Mouse (Mus musculus) MEL (cell line): ENCODE data around the gene Dnm2.

Source experiments
- CTCF ChIP-seq, 3 experiments: IDR thresholded peaks in 2 of 3; conservative IDR thresholded peaks in 1 of 3; 2 replicates each; pipeline ENCODE4 v1.5.1; 2011 to 2012; ENCODE audit warnings: low read length in 3 of 3, low read depth in 2 of 3, mild to moderate bottlenecking in 2 of 3, improper control_type of control experiment in 1 of 3, inconsistent platforms in 1 of 3, mixed read lengths in 1 of 3, moderate library complexity in 1 of 3; ENCODE audit not compliant: control insufficient read depth in 1 of 3, insufficient read depth in 1 of 3, poor library complexity in 1 of 3, severe bottlenecking in 1 of 3
- ETS1 ChIP-seq: IDR thresholded peaks from 2 replicates; pipeline ENCODE4 v1.6.1; 2012; ENCODE audit warnings: low read depth, mild to moderate bottlenecking, inconsistent platforms, low read length, improper control_type of control experiment, moderate library complexity
- KAT2A ChIP-seq: conservative IDR thresholded peaks from 2 replicates; pipeline ENCODE4 v1.6.1; 2012; ENCODE audit warnings: low read depth, low read length, improper control_type of control experiment, inconsistent platforms
- MYB ChIP-seq: IDR thresholded peaks from 2 replicates; pipeline ENCODE4 v1.6.1; 2011; ENCODE audit warnings: mild to moderate bottlenecking, low read depth, low read length, improper control_type of control experiment
- MYC ChIP-seq: IDR thresholded peaks from 2 replicates; pipeline ENCODE4 v1.6.1; 2011; ENCODE audit warnings: low read depth, mild to moderate bottlenecking, low read length, improper control_type of control experiment, moderate library complexity
- POLR2A ChIP-seq, 2 experiments: IDR thresholded peaks; 2 replicates each; pipeline ENCODE4 v1.6.1; 2011 to 2012; ENCODE audit warnings: low read length in 2 of 2, mild to moderate bottlenecking in 2 of 2, control low read depth in 1 of 2, improper control_type of control experiment in 1 of 2, low read depth in 1 of 2, moderate library complexity in 1 of 2; ENCODE audit not compliant: control insufficient read depth in 1 of 2, insufficient read depth in 1 of 2, poor library complexity in 1 of 2
- ZNF384 ChIP-seq: IDR thresholded peaks from 2 replicates; pipeline ENCODE4 v1.6.1; 2012; ENCODE audit warnings: low read depth, mild to moderate bottlenecking, inconsistent platforms, low read length, improper control_type of control experiment

DNA sequence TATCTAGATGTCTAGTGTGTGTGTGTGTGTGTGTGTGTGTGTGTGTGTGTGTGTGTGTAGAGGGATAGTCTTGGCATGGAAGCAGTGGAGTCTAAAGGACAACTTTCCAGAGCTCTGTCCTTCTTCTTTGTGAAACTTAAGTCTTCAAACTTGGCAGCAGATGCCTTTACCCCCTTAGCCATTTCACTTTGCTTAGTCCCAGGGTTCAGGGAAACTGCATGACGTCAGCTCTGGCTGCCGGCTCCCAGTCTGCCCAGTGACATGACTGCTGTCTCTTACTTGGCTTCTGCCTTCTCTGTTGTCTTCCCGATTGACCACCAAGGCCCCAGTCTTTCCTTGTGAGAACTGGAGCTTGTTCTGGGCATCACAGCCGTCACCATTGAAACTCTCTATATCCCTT is 29.8 kb downstream of the Dnm2 start:
- TF ChIP-seq CTCF (IDR thresholded peaks at IDR 0.05 in 2 of 3, conservative IDR thresholded peaks at IDR 0.05 in 1 of 3; ENCODE audit: control insufficient read depth in 1 of 3, insufficient read depth in 1 of 3, low read depth in 2 of 3, low read length in 3 of 3, poor library complexity in 1 of 3, severe bottlenecking in 1 of 3) (no peak), POLR2A (IDR thresholded peaks at IDR 0.05; ENCODE audit: control insufficient read depth in 1 of 2, insufficient read depth in 1 of 2, low read depth in 1 of 2, low read length in 2 of 2, poor library complexity in 1 of 2) (no peak), ZNF384 (no peak), ETS1 (no peak), KAT2A (no peak), MYC (no peak), MYB (no peak)
